Mouse (Mus musculus) T-helper 17 cell (primary cell): ENCODE measurements around the gene Hikeshi.

Source experiments
- in situ Hi-C, 2 experiments: fragments of 300-600 bp; cut with MboI, MseI; formaldehyde crosslinking; loops; 1 replicate in 1 of 2; 2 replicates in 1 of 2; pipeline ENCODE4 v1.15.1; 2025; ENCODE audit warnings: high pct_unique_total_duplicates in 2 of 2

Gene Hikeshi

DNA sequence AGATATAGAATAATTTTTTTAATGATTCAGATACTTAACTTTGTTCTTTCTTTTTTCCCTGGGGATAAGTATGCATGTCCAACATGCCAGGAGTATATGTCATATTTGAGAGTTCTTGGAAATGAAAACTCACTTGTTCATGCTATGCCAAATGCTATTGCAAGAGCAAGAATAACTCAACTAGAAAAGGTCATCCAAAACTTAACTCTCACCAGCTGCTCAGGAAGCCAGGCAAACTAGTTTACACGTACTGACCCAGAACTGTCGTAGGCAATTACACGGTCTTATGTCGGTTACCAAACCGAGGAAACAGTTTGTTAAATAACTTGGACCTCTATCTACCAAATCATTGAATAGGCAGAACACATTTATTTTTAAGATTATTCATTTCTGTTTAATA, 24.3 kb downstream of the Hikeshi start:
- in situ Hi-C loops, result no loop called here

DNA sequence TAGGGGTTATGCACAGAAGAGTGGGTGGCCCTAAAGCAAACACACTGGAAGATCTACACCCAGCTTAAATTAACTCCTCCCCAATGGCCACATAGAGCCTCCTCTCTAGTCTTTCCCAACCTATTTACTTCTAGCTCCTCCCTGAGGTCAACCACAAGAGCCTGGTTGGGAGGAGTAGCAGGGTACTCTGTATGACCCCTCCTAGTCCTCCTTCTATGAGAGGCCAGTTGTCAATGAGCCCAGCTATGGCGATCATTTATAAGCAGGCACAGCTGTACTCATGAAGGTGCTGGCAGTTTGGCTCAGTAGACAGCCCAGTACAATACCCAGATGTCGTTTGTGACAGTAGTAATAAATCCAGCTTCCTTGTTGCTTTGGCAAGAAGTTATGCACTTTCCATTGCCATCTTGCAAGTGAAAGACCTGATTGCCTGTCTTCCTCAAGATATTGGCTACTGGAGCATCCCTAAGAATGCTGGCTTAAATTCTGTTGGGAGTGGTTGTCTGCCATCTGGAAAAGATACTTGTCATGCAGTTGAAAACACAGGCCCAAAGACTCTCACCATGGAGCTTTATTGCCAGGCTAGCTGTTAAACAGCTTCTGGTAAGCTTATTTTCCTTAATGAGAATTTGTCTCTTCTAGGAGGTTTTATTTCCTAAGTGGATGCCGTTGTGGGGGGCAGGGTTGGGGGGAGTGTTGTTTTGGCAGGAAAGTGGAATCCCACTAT, 27.4 kb downstream of the Hikeshi start:
- in situ Hi-C loops, result no loop called here

DNA sequence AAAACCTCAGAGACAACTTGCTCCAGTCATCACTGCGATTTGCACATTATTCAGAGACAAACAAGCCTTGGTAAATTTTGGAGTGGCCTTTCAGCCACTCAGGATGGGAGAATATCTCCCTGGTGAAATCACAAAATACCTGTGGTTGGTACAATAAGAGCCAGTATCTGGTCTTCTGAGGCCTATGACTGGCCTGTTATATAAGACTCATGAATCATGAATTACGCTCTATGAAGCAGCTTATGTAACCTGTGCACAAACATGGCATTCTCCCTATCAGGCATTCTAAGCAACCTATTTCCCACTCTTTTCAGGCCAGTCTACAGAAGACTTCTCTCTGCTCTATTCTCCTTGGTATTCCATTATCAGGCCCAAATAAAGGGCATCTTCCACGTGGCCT, 28.6 kb downstream of the Hikeshi start:
- in situ Hi-C loops, result no loop called here

- in situ Hi-C loops, result loop anchor here in 1 of 2 experiments (10.0 kb wide), 1 partner anchor 1115 kb away; no protein-coding TSS in a partner anchor
Observed at GRCm38 (mm10) chr7:89909711-89910110, 31.3 kb downstream of the Hikeshi start.

GRCm38 (mm10) chr7:89908899-89909621, 31.9 kb downstream of the Hikeshi start:
- in situ Hi-C loops, result loop anchor here in 1 of 2 experiments (10.0 kb wide), 1 partner anchor 1116 kb away; no protein-coding TSS in a partner anchor

DNA sequence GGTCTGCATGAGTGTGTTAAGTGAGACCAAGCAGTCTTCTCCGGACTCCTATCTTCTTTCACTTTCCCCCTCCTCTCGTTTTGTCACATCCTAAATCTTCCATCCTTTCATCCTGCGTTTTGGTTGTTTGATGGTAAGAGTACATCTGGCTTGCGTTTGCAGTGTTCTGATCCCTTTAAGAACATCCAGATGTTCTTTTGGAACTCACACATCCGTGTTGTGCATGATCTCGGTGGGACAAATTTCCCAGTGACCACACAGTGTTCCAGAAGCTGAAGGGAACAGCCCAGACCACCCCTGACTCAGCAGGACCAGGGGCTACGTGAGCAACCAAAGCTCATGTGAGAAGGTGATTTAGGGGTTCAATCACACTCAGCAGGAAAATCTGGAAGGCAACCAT, 32.6 kb downstream of the Hikeshi start:
- in situ Hi-C loops, result loop anchor here in 1 of 2 experiments (10.0 kb wide), 1 partner anchor 1116 kb away; no protein-coding TSS in a partner anchor

DNA sequence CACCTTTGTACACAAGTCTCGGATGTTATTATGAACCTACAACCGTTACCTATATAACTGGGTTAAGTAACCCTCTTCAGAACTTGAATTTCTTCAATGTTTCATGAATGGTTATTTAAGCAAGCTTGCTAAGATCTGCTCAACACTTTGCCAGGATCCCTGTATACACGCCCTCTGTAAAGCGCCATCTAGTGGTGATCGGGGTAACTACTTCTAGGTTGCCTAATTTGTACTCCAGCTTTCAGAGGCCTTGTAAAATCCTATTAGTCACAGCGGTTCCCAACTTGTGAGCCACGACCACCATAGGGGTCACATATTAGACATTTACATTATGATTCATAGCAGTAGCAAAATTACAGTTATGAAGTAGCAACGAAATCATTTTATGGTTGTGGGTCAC, 33.1 kb downstream of the Hikeshi start:
- in situ Hi-C loops, result loop anchor here in 1 of 2 experiments (10.0 kb wide), 1 partner anchor 1117 kb away; no protein-coding TSS in a partner anchor

- in situ Hi-C loops, result loop anchor here in 1 of 2 experiments (10.0 kb wide), 1 partner anchor 1121 kb away; no protein-coding TSS in a partner anchor
Observed at GRCm38 (mm10) chr7:89903442-89904343, 37.3 kb downstream of the Hikeshi start, which contains the start of gene Ccdc81. TSS of gene Ccdc81 (minus strand) at chr7:89903629.

GRCm38 (mm10) chr7:89903007-89903406, 38.0 kb downstream of the Hikeshi start:
- in situ Hi-C loops, result loop anchor here in 1 of 2 experiments (10.0 kb wide), 1 partner anchor 1122 kb away; no protein-coding TSS in a partner anchor

DNA sequence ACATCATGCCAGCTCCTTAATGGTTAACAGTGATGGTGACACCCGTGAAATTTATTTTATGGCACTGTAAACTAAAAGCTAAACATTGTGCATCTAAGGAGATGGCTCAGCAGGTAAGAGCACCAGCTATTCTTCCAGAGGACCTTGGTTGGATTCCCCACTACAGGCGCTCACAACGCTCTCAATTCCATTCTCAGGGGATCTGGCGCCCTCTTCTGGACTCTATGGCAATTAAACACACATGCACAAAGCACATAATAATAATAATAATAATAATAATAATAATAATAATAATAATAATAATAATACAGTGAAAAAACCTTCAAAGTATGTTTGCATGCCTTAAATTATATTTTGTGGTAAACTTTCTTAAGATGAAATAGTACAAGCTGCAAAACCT, 49.1 kb downstream of the Hikeshi start:
- in situ Hi-C loops, result no loop called here

DNA sequence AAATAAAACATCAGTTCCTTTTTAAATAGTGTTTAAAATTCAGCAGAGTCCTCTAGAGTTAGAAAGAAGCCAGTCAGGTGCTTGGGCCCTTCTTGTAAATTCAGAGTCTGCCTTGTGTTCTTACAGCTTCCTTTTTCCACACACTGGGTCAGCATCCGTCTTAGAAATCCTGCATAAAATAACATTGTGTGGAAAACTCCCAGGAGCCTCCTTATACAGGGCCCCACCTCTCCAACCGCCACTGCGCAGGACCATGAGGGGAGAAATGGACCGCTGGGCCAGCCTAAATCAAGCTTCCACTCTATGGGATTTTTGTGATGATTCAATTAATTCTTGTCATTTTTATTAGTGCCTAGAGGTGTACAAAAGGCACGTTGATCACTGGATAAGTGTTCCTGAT, 49.6 kb downstream of the Hikeshi start:
- in situ Hi-C loops, result no loop called here

DNA sequence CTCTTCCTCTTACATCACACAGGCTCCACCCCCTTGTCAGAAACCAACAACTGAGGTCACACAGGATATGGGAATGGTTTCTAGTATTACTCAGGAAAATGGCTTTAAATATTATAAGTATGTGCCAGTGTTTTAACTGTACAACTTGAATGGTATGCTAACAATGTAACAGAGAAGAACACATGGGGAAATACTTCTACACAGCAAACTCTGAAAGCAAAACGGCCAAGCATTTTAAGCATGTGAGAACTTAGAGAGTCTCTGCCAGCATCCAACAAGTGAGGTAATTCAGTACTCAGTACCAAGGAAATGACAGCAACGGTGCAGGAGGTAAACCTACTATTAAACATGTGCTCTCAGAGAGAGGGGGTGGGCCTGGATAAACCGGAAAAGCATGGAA, 56.5 kb downstream of the Hikeshi start:
- in situ Hi-C loops, result no loop called here

GRCm38 (mm10) chr7:89879686-89880085, 61.3 kb downstream of the Hikeshi start:
- in situ Hi-C loops, result no loop called here
